Mouse (Mus musculus) olfactory bulb, adult 2 months (tissue): ENCODE measurements at regions not wholly inside any gene's neighbourhood (a gene's known extent, or its start where the extent isn't known, plus 50 kb on each side); places are given as distances from the start of the nearest gene placed in this dataset.

Source experiments
- H3K27ac ChIP-seq: fragments of 200-500 bp; 2 replicates; pipeline ENCODE4 v1.5.1; 2012; ENCODE audit warnings: low read depth, low read length; ENCODE audit not compliant: insufficient read depth
- H3K4me1 ChIP-seq: fragments of 200-500 bp; 2 replicates; pipeline ENCODE4 v1.6.1; 2012; ENCODE audit warnings: low read length; ENCODE audit not compliant: control insufficient read depth, insufficient read depth
- H3K4me3 ChIP-seq: fragments of 200-500 bp; 2 replicates; pipeline ENCODE4 v1.5.1; 2012; ENCODE audit warnings: mild to moderate bottlenecking, low read depth, low read length, moderate library complexity; ENCODE audit not compliant: insufficient read depth
- CTCF ChIP-seq: fragments of 200-500 bp; IDR thresholded peaks from 2 replicates; pipeline ENCODE4 v1.5.1; 2012; ENCODE audit warnings: low read depth, mild to moderate bottlenecking, low read length, moderate library complexity; ENCODE audit not compliant: insufficient read depth
- POLR2A ChIP-seq: fragments of 200-500 bp; IDR thresholded peaks from 2 replicates; pipeline ENCODE4 v1.6.1; 2012; ENCODE audit warnings: mild to moderate bottlenecking, low read depth, low read length, moderate library complexity; ENCODE audit not compliant: insufficient read depth
- WGBS: fragments of 180-500 bp; shearing (Covaris S2); methylation state at CpG from one replicate; pipeline ENCODE4 v1.1.7; 2018; 5-methylcytosine and 5-hydroxymethylcytosine counted together

DNA sequence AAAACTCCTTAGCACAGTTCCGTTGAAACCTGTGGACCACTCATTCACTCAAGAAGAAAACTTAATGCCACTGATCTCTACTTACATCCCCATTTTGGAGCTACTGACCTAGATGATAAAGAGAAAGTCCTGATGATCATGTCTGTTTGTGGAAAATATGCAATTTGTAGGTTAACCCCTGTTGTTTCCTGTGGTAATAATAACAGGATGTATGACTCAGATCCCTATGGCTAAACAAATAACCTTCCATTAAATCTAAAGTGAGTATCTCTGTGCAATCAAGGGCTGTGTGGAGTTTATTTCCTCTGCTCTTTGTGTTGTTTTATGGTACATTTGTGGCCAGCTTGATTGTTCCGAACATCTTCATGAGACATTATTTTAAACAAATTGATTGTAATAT lies 711.1 kb downstream of the Car8 start:
- TF ChIP-seq CTCF: no peak
- no peak for TF ChIP-seq POLR2A
- WGBS: 49% methylated on average over 2 of the region's 2 CpGs
- Histone ChIP-seq H3K4me1 (no peaks in the 10 kb centered on the region), H3K27ac (no peak overlapping the region), H3K4me3 (no peak overlapping the region)

DNA sequence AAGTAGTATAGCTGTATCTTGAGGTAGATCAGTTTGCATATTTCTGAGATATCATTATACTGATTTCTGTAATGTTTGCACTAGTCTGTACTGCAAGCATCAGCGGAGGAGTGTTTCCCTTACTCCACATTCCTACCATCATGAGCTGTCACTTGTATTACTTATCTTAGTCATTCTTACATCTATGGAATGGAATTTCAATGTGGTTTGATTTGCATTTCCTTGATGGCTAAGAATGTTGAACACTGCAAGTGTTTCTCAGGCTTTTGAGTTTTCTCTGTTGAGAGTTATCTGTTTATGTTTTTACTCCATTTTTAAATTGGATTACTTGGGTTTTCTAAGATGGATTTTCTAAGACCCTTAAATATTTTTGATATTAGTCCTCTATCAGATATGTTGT lies 725.8 kb downstream of the Car8 start:
- 90% methylated on average over 1 of the region's 1 CpGs for WGBS
- TF ChIP-seq CTCF: no peak
- no peaks in the 10 kb centered on the region for H3K4me1 ChIP-seq
- no peak overlapping the region for H3K27ac ChIP-seq
- no peak overlapping the region for H3K4me3 ChIP-seq

DNA sequence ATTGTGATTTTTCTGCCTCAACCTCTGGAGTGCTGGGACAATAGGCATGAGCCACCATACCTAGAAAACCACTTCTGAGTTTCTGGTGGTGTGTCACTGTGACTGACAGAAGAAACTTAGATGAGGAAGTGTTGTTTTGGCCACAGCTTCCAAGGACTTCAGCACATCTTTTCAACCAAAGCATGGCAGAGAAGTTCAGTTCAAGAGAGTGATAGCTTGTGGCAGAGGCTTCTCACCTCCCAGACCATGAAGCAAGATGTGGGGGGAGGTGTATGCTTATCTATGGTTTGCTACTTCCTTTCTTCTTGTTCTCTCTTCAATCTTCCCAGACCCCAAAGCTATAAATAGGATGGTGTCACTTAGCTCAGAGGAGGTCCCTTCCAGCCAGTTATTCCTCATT lies 753.3 kb downstream of the Car8 start:
- Histone ChIP-seq H3K27ac (no peak overlapping the region), H3K4me3 (no peak overlapping the region), H3K4me1 (no peaks in the 10 kb centered on the region)
- TF ChIP-seq POLR2A (no peak), CTCF (no peak)

DNA sequence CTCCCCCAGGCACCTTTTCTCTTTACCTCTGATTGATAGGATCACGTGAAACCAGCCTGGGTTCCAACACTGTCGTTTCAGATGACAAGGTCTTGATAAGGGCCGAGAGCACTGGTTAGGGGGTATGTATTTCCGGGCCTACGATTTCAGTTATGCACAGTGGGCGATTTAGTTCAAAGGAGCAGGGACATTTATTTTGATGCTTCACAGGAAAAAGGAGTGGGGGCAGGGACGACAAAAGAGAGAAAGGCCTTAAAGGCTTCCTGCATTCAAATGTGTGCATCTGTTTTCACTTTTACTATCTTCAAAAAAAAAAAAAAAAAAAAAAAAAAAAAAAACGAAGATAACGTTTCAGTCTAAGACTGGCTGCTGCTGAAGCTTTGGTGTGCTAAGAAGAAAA lies 783.7 kb downstream of the Car8 start:
- TF ChIP-seq CTCF: no peak
- no peak for TF ChIP-seq POLR2A
- WGBS: 40% methylated on average over 9 of the region's 9 CpGs
- Histone ChIP-seq H3K4me1 (no peaks in the 10 kb centered on the region), H3K4me3 (no peak overlapping the region), H3K27ac (no peak overlapping the region)

DNA sequence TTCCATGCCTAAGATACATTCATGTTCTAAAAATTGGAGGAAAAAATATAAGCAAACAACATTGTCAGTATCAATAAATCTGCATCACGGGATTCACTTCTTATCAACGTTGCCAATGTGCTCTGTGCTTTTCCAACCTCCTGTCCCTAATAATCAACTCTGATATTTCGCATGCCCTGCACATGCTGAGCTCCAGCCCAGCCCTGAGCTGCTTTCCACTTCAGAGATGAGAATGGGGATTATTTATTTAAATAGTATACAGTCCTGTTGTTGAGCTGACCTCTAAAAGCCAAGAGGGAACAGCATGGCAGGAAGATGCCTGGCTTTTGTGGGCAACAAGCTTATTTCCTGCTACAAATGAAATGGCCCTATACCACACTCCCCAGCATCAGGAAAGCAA lies 786.2 kb downstream of the Car8 start:
- TF ChIP-seq POLR2A (no peak), CTCF (no peak)
- Histone ChIP-seq H3K4me3 (no peak overlapping the region), H3K27ac (no peak overlapping the region), H3K4me1 (no peaks in the 10 kb centered on the region)
- 86% methylated on average over 3 of the region's 3 CpGs for WGBS

DNA sequence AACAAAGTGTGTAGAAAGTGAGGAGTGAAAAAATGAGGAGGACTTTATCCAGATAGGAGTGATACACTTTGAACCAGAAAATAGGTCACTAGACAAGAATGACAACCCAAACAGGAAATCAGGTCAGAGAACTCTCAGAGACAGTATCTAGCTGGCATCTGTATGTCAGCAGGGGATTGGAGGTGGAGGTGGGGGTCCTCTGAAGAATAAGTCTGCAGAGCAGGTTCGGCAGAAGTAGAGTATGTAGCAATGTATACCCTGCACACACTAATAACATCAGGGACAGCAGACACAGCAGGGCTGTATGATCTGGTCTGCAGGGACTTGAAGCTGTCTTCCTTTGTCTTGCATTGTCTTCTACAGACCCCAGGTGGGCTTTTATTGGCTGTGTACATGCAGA lies 787.9 kb downstream of the Car8 start:
- WGBS: 60% methylated on average over 1 of the region's 1 CpGs
- Histone ChIP-seq H3K4me1 (no peaks in the 10 kb centered on the region), H3K27ac (no peak overlapping the region), H3K4me3 (no peak overlapping the region)
- TF ChIP-seq POLR2A (no peak), CTCF (no peak)

DNA sequence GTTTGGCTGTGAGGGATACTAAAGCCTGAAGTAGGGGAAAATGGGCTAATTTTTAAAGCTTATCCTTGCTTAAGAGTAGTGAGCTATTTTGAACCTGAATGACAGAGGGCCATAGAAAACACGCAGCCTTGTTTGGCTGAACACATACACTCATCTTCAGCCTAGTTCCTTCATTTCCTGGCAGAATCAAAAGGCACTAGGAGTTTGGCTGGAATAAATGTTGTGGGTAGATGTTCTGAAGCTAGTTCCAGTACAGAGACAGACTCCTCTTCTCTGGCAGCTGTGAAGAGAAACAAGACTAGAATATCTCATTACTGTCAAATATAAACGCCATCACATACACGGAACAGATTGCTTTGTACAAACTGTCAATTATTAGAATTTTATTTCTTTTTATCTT lies 809.5 kb downstream of the Car8 start:
- 70% methylated on average over 3 of the region's 3 CpGs for WGBS
- H3K4me1 ChIP-seq: no peaks in the 10 kb centered on the region
- TF ChIP-seq POLR2A (no peak), CTCF (no peak)
- H3K27ac ChIP-seq: no peak overlapping the region
- H3K4me3 ChIP-seq: no peak overlapping the region

DNA sequence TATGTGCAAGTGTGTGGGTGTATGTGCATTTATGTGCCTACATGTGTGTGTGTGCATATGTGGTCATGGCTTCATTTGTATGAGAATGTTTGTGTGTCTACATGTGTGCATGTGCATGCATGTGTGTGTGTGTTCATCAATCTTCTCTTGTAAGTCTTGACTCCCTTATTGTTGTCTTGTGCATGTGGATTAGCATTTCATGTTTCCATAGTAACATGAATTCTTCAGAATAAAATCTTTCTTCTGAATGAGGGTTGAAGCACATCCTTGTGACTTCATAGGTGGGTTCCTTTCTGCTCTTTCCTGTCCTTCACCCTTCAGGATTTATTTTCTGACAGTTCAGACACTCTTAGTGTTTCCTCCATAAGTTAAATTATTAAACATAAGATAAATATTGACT lies 814.8 kb downstream of the Car8 start:
- TF ChIP-seq POLR2A: no peak
- no peak for TF ChIP-seq CTCF
- Histone ChIP-seq H3K4me1 (no peaks in the 10 kb centered on the region), H3K27ac (no peak overlapping the region), H3K4me3 (no peak overlapping the region)

DNA sequence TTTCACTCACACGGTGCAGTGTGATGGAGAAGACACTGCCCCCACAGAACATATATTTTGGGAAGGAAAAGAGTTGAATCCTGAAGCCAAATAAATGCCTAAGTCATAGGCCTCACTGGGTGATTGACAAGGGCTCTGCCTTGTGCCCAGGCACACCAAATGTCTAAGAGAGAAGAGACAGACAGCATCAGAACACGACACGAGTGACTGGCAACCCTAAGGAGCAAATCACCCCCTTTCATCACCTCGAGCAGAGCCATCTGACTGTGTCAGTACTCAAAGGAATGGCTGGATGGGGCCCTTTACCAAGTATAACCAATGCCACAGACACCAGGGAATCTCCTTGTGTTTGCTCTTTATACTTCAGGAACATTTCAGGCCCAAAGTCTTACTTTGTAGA lies 815.6 kb downstream of the Car8 start:
- TF ChIP-seq CTCF (no peak), POLR2A (no peak)

DNA sequence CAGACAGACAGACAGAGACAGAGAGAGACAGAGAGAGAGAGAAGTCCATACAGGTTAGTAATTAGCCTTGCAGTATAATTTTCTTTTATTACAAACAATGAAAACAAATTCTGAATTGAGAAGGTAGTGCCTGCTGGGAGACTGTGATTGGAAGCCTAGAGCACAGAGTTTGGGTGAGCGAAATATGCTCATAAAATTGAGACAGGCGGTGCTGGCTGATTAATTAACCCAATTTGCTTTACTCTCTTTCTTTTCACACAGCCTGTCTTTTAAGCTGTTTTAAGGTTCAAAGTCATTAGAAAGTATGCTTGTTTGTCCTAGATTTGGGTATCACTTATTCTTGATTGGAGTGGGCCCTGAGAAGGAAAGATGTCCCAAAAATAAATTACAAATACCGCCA lies 816.1 kb downstream of the Car8 start:
- no peak overlapping the region for H3K27ac ChIP-seq
- no peaks in the 10 kb centered on the region for H3K4me1 ChIP-seq
- TF ChIP-seq POLR2A (no peak), CTCF (no peak)
- WGBS: 92% methylated on average over 3 of the region's 3 CpGs
- H3K4me3 ChIP-seq: no peak overlapping the region

More for the DNA sequence above, 815.6 kb downstream of the Car8 start:
- Histone ChIP-seq H3K4me1 (no peaks in the 10 kb centered on the region), H3K4me3 (no peak overlapping the region), H3K27ac (no peak overlapping the region)
- 82% methylated on average over 4 of the region's 4 CpGs for WGBS

DNA sequence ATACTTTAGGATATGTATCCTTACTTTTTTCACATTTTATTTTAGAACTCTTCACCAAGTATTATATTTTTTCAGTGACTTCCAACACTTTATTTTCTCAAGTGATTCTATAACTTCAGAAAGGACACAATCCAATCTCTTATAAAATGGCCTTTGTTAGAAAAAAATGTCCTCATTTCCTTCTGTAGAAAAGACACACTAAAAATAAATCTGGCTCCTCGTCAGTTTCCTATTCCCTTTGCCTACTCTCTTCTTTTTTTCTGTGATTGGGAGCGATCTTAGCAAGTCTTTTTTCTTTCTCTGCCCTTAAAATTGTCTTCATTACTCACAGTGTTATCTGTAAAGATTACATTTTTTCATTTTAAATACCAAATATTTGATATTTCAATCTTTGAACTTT lies 824.5 kb downstream of the Car8 start:
- Histone ChIP-seq H3K27ac (no peak overlapping the region), H3K4me3 (no peak overlapping the region), H3K4me1 (no peaks in the 10 kb centered on the region)
- 52% methylated on average over 2 of the region's 2 CpGs for WGBS
- TF ChIP-seq POLR2A (no peak), CTCF (no peak)
